Mouse (Mus musculus) hindbrain, embryonic 15.5 days (tissue): ENCODE measurements at regions not wholly inside any gene's neighbourhood (a gene's known extent, or its start where the extent isn't known, plus 50 kb on each side); places are given as distances from the start of the nearest gene placed in this dataset.
A peak's percentile ranks its signal among the peaks of the same experiment; 100 is the strongest.

Experiments
- ATAC-seq: fragments of 200-750 bp; cut with Nextera tagmentation; 2 replicates; pipeline ENCODE4 v1.8.0; 2017; ENCODE audit warnings: low read depth, moderate number of reproducible peaks, moderate TSS enrichment; ENCODE audit not compliant: low FRiP score
- H3K27ac ChIP-seq: fragments of 300-500 bp; sonication (generic); replicated peaks from 2 replicates; pipeline ENCODE4 v1.5.1; 2015; ENCODE audit warnings: mild to moderate bottlenecking, inconsistent platforms
- H3K27me3 ChIP-seq: fragments of 300-500 bp; sonication (generic); 2 replicates; pipeline ENCODE4 v1.6.1; 2015; ENCODE audit warnings: control low read depth, inconsistent platforms
- H3K36me3 ChIP-seq: fragments of 300-500 bp; sonication (generic); 2 replicates; pipeline ENCODE4 v1.6.1; 2015; ENCODE audit warnings: control low read depth, inconsistent platforms
- H3K4me1 ChIP-seq: fragments of 300-500 bp; sonication (generic); replicated peaks from 2 replicates; pipeline ENCODE4 v1.6.1; 2015; ENCODE audit warnings: control low read depth, inconsistent platforms
- H3K4me2 ChIP-seq: fragments of 300-500 bp; sonication (generic); 2 replicates; pipeline ENCODE4 v1.6.1; 2015; ENCODE audit warnings: moderate library complexity, mild to moderate bottlenecking, inconsistent platforms
- H3K4me3 ChIP-seq: fragments of 300-500 bp; sonication (generic); 2 replicates; pipeline ENCODE4 v1.5.1; 2015; ENCODE audit warnings: mild to moderate bottlenecking, inconsistent platforms
- H3K9ac ChIP-seq: fragments of 300-500 bp; sonication (generic); 2 replicates; pipeline ENCODE4 v1.6.1; 2015; ENCODE audit warnings: inconsistent platforms
- H3K9me3 ChIP-seq: fragments of 300-500 bp; sonication (generic); 2 replicates; pipeline ENCODE4 v1.6.1; 2016; ENCODE audit warnings: control low read depth, inconsistent platforms
- WGBS: fragments of 180-500 bp; shearing (Covaris S2); methylation state at CpG from one replicate; pipeline ENCODE4 v1.1.7; 2015; 5-methylcytosine and 5-hydroxymethylcytosine counted together

- Histone ChIP-seq H3K9ac (no peak overlapping the region), H3K27ac (no peak overlapping the region), H3K27me3 (no peaks in the 10 kb centered on the region), H3K36me3 (no peaks in the 10 kb centered on the region), H3K4me1 (no peaks in the 10 kb centered on the region), H3K4me3 (no peak overlapping the region), H3K4me2 (no peak overlapping the region), H3K9me3 (no peaks in the 10 kb centered on the region)
- ATAC-seq: no peak
- WGBS: 90% methylated on average over 5 of the region's 5 CpGs
Observed at GRCm38 (mm10) chr8:25361420-25361819, 537.3 kb upstream of the Adam5 start.

GRCm38 (mm10) chr8:25358539-25359165 lies 534.5 kb upstream of the Adam5 start:
- Histone ChIP-seq H3K27ac (no peak overlapping the region), H3K27me3 (no peaks in the 10 kb centered on the region), H3K9me3 (no peaks in the 10 kb centered on the region), H3K4me1 (peaks cover 10% of the 10 kb centered on the region), H3K9ac (no peak overlapping the region), H3K36me3 (no peaks in the 10 kb centered on the region), H3K4me3 (no peak overlapping the region), H3K4me2 (no peak overlapping the region)
- ATAC-seq: peak; percentile 81; the same call in 1 of the 2 replicates
- 68% methylated on average over 12 of the region's 12 CpGs for WGBS

- Histone ChIP-seq H3K4me2 (peak overlapping the region; percentile 41), H3K9ac (peak overlapping the region; percentile 9; the same call in 1 of the 2 replicates), H3K9me3 (no peaks in the 10 kb centered on the region), H3K27me3 (no peaks in the 10 kb centered on the region), H3K4me3 (peak overlapping the region; percentile 8; the same call in 1 of the 2 replicates), H3K27ac (0 out of 2 replicates have a peak overlapping the region, but pooled peaks have one; percentile 23), H3K4me1 (peaks cover 14% of the 10 kb centered on the region), H3K36me3 (no peaks in the 10 kb centered on the region)
- 15% methylated on average over 27 of the region's 27 CpGs for WGBS
- ATAC-seq: peak; percentile 23; the same call in 1 of the 2 replicates
Observed at GRCm38 (mm10) chr8:25353822-25354770, 529.9 kb upstream of the Adam5 start.

DNA sequence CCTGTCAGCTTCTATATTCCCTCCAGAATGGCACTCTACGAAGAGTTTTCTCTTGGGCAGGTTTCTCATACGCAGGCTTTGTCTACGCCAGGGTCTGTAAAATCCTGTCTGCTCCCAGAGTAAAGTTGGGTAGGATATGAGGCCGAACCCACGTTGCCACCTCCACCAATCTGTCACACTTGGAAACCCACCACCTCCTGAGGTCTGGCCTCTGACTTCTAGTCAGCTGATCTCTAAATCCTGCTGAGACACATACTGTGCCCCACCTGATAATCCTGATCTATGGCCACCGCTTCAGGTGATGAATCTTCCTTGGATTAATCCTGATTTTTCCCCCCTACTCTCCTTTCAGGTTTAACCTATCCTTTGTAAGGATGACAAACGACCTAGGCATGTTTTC lies 529.2 kb upstream of the Adam5 start:
- Histone ChIP-seq H3K4me2 (peak overlapping the region; percentile 41), H3K9ac (no peak overlapping the region; the same call in 1 of the 2 replicates), H3K36me3 (no peaks in the 10 kb centered on the region), H3K9me3 (no peaks in the 10 kb centered on the region), H3K27me3 (no peaks in the 10 kb centered on the region), H3K27ac (0 out of 2 replicates have a peak overlapping the region, but pooled peaks have one; percentile 23), H3K4me3 (peak overlapping the region; percentile 8; the same call in 1 of the 2 replicates), H3K4me1 (peaks cover 14% of the 10 kb centered on the region)
- WGBS: 45% methylated on average over 7 of the region's 7 CpGs
- ATAC-seq: 0 out of 2 replicates have a peak, but pooled peaks have one; percentile 19

DNA sequence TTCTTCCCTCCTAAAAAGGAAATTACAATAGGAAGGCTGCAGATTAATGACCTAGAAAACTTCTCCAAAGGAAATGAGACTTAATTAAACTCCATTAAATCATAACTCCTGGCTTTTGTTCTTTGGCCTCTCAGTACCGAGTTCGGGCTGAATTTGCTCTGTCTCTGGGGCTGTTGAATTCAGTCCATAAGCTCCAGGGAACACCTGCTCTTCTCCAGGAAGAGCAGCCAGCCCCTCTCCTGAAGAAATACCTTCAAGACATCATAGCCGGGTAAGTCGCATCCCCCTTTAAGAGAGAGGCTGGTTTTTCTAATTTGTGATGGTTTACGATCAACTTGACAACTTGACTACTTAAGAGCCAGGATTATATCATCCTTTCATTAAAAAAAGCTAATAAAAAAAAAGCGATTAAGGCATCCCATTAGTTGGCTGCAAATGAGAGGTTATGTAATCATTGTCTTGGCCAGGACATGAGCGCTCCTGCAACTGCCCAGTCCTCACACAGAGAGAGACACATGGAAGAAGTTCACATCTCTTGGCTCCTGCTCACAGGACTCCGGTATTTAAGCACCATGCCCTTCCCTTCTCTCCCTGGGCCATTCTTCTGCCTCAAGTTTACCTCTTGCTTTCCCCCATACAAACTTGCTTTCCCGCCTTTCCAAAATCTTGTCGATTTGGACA lies 524.0 kb upstream of the Adam5 start:
- no peaks in the 10 kb centered on the region for H3K4me1 ChIP-seq
- no peak overlapping the region for H3K4me3 ChIP-seq
- ATAC-seq: no peak
- no peak overlapping the region for H3K9ac ChIP-seq
- H3K9me3 ChIP-seq: no peaks in the 10 kb centered on the region
- no peaks in the 10 kb centered on the region for H3K27me3 ChIP-seq
- H3K27ac ChIP-seq: no peak overlapping the region
- H3K36me3 ChIP-seq: no peaks in the 10 kb centered on the region
- H3K4me2 ChIP-seq: no peak overlapping the region
- 86% methylated on average over 10 of the region's 10 CpGs for WGBS

GRCm38 (mm10) chr8:25343160-25343602 lies 519.0 kb upstream of the Adam5 start:
- no peak overlapping the region for H3K4me2 ChIP-seq
- no peak overlapping the region for H3K9ac ChIP-seq
- 76% methylated on average over 10 of the region's 10 CpGs for WGBS
- no peaks in the 10 kb centered on the region for H3K9me3 ChIP-seq
- no peaks in the 10 kb centered on the region for H3K36me3 ChIP-seq
- H3K27ac ChIP-seq: no peak overlapping the region
- no peaks in the 10 kb centered on the region for H3K4me1 ChIP-seq
- no peak for ATAC-seq
- H3K4me3 ChIP-seq: no peak overlapping the region
- H3K27me3 ChIP-seq: no peaks in the 10 kb centered on the region

GRCm38 (mm10) chr8:25342501-25342900 lies 518.3 kb upstream of the Adam5 start:
- ATAC-seq: no peak
- H3K36me3 ChIP-seq: no peaks in the 10 kb centered on the region
- H3K9ac ChIP-seq: no peak overlapping the region
- WGBS: 88% methylated on average over 5 of the region's 5 CpGs
- H3K27ac ChIP-seq: no peak overlapping the region
- H3K9me3 ChIP-seq: no peaks in the 10 kb centered on the region
- no peak overlapping the region for H3K4me2 ChIP-seq
- no peak overlapping the region for H3K4me3 ChIP-seq
- H3K4me1 ChIP-seq: no peaks in the 10 kb centered on the region
- no peaks in the 10 kb centered on the region for H3K27me3 ChIP-seq

DNA sequence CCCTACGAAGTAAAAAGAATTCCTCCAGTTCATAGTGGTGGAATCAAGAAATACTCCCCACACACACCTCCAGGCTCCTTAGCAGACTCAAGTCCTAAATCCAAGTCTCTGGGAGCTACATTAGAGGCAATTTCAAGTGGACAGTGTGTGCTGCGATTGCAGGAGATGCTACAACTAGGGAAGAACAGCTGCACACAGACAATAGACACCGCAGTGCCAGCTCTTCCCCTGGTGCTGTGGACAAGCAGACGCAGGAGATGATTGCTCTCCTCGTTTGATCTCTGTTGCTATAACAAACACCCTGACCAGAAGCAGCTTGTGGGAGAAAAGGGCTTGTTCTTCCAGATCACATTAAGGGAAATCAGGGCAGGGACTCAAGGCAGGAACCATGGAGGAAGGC lies 517.1 kb upstream of the Adam5 start:
- H3K27ac ChIP-seq: no peak overlapping the region
- H3K4me3 ChIP-seq: no peak overlapping the region
- H3K4me1 ChIP-seq: no peaks in the 10 kb centered on the region
- no peak overlapping the region for H3K9ac ChIP-seq
- H3K4me2 ChIP-seq: no peak overlapping the region
- ATAC-seq: no peak
- H3K9me3 ChIP-seq: no peaks in the 10 kb centered on the region
- H3K27me3 ChIP-seq: no peaks in the 10 kb centered on the region
- 59% methylated on average over 5 of the region's 5 CpGs for WGBS
- no peaks in the 10 kb centered on the region for H3K36me3 ChIP-seq

DNA sequence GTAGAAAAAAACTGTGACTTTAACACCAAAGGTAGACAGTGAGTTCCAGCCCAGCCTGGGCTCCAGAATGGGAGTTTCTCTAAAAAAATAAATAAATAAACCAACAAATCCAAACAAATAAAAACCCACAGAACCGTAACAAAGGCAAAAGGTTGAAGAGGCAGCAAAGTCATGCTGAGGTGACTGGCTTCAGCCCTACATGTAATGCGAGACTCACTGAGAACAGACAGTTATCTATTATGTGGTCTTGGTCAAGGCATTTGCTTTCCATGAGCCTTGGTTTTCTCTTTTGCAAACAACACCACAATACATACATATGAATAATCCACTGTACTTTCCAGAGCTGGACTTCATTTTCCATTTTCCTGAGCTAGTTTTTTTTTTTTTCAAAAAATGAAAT lies 516.6 kb upstream of the Adam5 start:
- 69% methylated on average over 2 of the region's 2 CpGs for WGBS
- no peak for ATAC-seq
- no peak overlapping the region for H3K4me2 ChIP-seq

DNA sequence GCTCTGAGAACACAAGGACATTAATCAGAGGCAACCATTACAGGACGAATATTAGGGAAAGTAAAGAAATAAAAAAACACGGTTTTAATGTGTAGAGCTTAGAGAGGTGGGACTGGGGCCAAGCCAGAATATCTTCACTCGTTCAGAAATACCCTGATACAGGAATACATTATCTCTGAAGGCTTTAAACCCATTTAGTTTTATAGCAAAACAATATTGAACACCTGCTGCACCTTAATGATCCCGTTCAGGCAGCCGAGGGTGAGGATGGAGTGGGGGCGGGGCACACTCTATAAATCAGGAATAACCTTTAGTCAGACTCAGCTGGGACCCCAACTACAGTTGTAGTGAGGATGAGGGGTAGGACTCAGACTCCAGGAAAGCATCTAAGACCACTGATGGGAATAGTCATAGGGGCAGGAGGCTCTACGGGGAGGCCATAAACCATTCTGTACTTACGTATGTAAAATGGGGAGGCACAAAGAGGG lies 508.0 kb upstream of the Adam5 start:
- no peak overlapping the region for H3K9ac ChIP-seq
- no peaks in the 10 kb centered on the region for H3K36me3 ChIP-seq
- H3K27ac ChIP-seq: 0 out of 2 replicates have a peak overlapping the region, but pooled peaks have one; percentile 11
- no peak for ATAC-seq
- 61% methylated on average over 8 of the region's 8 CpGs for WGBS
- no peaks in the 10 kb centered on the region for H3K9me3 ChIP-seq
- H3K4me2 ChIP-seq: no peak overlapping the region
- no peaks in the 10 kb centered on the region for H3K27me3 ChIP-seq
- H3K4me1 ChIP-seq: 0 out of 2 replicates have a peak, but pooled peaks cover 7% of the 10 kb centered on the region
- no peak overlapping the region for H3K4me3 ChIP-seq

More for the DNA sequence above, 516.6 kb upstream of the Adam5 start:
- H3K4me3 ChIP-seq: no peak overlapping the region
- H3K9ac ChIP-seq: no peak overlapping the region
- no peaks in the 10 kb centered on the region for H3K36me3 ChIP-seq
- H3K27me3 ChIP-seq: no peaks in the 10 kb centered on the region
- no peak overlapping the region for H3K27ac ChIP-seq
- no peaks in the 10 kb centered on the region for H3K4me1 ChIP-seq
- H3K9me3 ChIP-seq: no peaks in the 10 kb centered on the region

DNA sequence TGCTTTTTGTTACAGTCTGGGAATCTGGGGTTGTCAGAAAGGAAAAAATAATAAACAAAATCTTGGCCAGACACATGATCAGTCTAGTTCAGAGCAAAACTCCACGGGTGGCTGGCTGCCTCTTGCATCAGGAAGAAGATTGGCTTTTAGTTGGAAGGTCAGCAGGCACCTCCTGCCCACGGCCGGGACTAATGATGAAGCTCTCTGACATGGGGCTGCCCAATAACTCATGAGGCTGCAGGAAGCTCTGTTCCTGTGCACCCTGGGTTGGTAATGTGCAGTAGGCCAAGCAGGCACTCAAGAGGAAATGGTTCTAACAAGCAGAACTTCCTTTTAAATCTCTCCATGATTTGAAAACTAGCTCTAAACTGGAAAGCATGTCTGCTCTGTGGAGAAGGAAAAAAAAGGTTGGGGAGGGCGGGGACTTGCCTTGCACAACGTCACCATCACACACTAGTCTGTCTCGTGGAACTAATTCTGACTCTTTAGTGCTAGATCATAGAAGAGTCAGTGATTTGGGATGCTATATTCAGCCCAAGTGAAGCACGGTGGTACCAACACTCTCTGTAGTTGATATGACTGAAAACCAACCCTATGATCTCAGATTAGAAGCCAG lies 507.1 kb upstream of the Adam5 start:
- H3K4me1 ChIP-seq: 0 out of 2 replicates have a peak, but pooled peaks cover 7% of the 10 kb centered on the region
- H3K4me2 ChIP-seq: no peak overlapping the region
- 66% methylated on average over 7 of the region's 7 CpGs for WGBS
- no peaks in the 10 kb centered on the region for H3K27me3 ChIP-seq
- ATAC-seq: no peak
- no peaks in the 10 kb centered on the region for H3K9me3 ChIP-seq
- no peak overlapping the region for H3K27ac ChIP-seq
- no peak overlapping the region for H3K4me3 ChIP-seq
- no peaks in the 10 kb centered on the region for H3K36me3 ChIP-seq
- H3K9ac ChIP-seq: no peak overlapping the region
